Mouse (Mus musculus) testis, postnatal 14 days (tissue): ENCODE results near the gene Rad50.

ENCODE experiments used
- DNase-seq: peaks from one replicate; pipeline ENCODE4 v3.0.0; 2021; ENCODE audit warnings: low spot score

Gene Rad50

GRCm38 (mm10) chr11:53698521-53698920 lies 8.6 kb downstream of the Rad50 start:
- no peak for DNase-seq

DNA sequence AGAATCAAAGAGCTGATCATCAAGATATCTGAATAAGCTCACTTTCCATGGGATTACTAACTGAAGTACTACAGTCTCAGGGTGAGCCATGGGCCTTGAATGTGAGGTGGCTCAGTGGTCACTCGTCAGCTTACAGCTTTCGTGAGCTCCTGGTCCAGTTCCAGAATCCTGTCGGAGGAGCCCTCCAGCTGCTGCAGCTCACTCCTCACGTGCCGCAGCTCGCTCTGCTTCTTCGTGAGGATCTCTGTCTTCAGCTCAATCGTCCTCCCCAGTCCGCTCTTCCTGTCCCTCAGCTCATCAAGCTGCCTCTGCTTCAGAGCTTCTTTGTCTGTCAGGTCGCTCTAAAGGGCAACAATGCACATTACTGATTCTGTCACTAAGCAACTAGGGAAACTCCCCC lies 15.1 kb downstream of the Rad50 start:
- no peak for DNase-seq

DNA sequence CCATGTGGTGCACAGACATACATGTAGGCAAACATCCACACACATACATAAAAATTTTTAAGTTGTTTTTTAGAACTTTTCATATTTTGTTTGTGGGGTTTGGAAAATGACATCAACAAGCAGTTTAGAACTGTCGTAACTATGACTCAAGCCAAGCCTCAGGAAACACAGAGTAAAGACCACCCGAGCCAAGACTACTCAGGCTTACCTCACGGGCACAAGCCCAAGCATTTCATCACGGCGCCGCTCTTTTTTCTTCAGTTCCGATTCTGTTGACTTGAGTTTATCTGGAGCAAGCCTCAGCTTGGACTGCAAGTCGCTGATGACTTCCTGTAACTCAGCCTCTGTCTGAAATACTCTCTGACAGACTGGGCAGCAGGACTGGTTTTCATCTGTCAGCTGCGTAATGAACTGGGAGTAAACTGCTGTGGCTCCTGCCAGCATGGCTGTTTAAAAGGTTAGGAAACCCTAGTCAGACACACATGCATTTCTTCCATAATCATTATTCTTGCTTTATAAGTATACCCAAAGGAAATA lies 24.1 kb downstream of the Rad50 start:
- DNase-seq = no peak

DNA sequence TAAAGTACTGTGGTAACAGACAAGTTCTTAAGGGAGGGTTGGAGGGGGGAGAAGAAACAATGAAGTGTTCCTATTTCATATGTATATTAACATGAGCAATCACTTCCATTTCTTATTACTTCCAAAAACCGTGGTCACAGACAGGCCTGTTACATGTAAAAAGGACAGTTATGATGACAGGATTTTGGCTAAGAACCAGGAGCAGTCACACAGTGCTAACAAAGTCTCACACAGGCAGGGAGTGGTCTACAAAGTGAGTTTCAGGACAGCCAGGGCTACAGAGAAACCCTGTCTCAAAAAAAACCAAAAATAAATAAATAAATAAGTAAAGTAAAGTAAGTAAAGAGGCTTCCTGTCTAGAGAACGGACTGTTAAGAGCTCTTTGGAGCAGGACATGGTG lies 24.9 kb downstream of the Rad50 start:
- no peak for DNase-seq

- DNase-seq = no peak
Observed at GRCm38 (mm10) chr11:53681686-53682085, 25.4 kb downstream of the Rad50 start.

DNA sequence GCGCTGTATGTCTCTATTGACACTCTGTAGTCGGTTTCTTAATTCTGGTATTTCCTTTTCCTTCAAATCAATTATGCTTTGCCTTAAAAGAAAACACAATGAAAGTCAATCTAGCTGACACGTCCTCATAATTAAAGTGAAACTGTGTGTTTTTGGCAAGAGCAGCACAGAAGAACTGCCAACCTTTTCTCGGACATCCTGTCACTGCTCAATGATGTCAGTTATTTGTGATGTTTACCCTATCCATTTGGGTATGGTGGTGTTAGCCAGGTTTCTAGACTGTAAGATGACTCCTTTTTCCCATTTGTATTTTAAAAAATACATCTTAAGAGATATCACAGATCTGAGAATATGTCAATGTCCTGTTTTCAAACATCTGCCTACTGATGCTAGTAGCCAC lies 27.0 kb downstream of the Rad50 start:
- DNase-seq = no peak

DNA sequence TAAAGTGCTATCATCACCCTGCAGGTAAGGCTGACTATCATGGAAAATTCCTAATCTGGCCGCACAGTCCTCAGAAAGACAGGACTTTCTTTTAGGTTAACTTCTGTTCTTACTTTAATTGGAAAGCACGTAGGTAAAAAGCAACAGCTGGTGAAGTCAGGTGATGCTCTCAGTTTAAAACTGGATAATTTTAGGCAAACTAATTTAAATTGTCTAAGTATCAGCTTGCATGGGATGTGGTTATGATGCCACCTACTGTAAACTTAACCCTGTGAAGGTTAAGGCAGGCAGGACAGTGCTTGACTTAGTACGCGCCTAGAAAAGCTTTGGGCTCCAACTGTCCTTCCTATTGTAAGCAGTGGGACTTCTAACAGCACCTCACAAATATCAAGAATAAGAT lies 35.7 kb downstream of the Rad50 start:
- no peak for DNase-seq

DNA sequence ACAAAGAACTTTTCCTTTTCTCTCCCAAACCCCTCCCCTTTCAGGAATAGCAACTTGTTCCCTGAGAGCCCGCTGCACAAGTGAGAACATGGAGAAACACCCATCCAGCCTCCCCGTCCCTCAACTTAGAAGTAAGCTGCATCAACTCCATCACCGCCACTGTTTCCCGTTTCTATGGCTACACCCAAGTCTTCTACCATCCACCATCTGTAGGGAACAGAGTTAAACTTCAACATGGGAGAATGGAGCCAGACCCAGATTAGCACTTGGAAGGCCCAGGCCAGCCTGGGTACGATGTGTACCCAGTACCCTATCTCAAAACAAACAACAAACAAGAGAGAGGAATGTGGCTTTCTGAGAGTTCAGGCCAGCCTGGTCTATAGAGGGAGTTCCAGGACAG lies 43.0 kb downstream of the Rad50 start:
- no peak for DNase-seq

- no peak for DNase-seq
Observed at GRCm38 (mm10) chr11:53662794-53663674, 44.1 kb downstream of the Rad50 start.

GRCm38 (mm10) chr11:53657828-53658227 lies 49.3 kb downstream of the Rad50 start:
- no peak for DNase-seq

DNA sequence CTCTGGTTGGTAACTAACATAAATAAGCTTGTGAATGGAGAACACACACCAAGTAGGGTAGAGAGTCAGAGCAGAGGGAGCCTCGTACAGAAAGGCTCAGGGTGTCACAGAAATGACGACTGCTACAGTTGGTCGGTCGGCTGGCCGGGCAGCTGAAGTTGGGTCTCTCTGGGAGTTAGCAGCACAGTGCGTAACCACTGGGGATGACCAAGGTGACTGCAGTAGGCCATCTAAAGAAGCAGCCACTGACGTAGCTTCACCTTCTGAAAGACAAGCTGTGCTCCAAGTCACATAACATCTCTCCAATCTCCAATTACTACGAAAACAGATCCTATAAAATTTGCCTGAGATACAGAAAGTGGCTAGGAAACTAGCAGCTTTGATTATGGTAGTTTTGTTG lies 49.7 kb downstream of the Rad50 start:
- DNase-seq = no peak

DNA sequence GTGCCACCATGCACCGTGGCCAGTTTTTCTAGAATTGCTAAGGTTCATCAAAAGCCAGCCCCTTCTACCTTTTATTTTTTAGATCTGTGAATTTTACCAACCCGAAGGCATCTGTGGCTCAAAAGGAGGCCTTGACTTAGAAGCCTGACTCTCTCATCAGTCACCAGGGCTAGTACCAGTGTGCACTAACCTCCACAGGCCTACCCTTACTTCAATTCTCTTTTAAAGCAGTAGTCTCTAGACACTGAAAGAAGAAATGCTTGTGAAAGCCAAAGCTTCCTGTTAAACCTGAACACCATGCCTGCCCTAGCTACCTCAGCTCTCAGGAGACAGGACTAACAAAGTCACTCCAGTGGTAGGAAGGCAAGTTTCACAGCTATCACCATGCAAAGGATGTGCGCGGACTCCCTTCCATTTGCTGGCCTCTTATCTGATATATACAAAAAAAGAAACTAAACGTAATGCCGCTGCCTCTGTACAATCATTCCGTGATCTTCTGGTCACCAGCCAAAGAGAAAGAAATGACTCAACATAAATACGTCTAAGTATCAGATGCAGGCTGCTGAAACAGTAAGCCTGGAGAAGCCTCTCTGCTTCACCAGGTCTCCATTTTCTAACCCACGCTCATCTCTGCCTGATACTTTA lies 50.4 kb downstream of the Rad50 start:
- no peak for DNase-seq

DNA sequence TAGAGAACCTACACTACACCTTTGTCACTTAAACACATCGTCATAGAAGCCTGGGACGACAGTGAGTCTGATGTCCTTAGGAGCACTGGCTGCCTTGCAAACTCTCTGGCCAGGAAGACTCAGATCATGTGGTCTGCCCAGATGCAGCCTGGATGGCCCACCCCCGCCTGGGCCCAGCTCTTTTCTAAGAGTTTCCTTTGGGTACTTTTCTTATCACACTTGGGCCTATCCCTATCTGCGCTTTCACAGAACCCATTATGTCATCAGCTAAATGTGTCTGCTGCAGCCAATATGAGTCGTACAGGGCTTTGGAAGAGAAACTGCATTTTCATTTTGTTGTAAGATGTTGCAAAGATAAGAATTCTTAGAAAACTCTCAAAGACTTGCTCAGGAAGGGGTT lies 52.1 kb downstream of the Rad50 start:
- no peak for DNase-seq

GRCm38 (mm10) chr11:53652427-53652826 lies 54.7 kb downstream of the Rad50 start:
- DNase-seq = no peak

- no peak for DNase-seq
Observed at GRCm38 (mm10) chr11:53651441-53651840, 55.7 kb downstream of the Rad50 start.

DNA sequence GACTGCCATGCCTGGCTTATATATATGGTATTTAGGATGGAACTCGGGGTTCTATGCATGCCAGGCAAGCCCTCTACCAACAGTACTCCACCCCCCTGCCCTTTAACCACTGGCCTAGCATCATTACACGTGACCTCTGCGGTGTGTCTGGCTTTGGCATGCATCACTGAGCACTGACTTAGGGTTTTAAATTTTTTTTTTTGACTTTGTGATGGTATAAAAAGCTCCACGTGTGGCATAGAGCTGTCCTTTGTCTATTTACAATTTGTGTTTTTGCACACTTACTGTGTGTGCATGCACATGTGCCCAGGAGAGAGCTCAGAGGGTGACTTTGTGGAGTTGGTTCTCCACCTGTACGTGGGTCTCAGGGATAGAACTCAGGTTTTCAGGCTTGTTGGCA lies 63.1 kb downstream of the Rad50 start:
- no peak for DNase-seq

DNA sequence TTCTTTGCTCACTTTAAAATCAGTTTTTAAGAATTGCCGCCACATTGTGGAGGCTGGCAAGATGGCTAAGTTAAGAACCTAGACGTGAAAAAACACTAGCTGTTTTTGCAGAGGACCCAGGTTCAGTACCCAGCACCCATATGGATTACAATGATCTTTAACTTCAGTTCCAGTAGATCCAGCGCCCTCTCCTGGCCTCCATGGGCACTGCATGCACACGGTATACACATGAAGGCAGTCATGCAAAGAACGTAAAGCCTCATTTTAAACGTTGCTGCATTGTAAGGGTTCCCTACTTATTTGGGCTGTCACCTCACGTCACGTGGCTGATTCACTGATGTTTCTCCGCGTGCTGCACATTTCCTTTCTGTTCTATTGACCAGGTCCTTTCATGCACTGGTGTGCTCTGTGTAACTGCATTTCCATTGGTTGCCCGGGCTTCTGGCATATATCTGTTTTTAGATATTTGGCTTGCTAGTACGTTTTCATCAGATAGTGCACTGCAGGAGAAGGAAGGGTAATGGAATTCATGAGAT lies 64.3 kb downstream of the Rad50 start:
- peak; percentile 35 for DNase-seq

DNA sequence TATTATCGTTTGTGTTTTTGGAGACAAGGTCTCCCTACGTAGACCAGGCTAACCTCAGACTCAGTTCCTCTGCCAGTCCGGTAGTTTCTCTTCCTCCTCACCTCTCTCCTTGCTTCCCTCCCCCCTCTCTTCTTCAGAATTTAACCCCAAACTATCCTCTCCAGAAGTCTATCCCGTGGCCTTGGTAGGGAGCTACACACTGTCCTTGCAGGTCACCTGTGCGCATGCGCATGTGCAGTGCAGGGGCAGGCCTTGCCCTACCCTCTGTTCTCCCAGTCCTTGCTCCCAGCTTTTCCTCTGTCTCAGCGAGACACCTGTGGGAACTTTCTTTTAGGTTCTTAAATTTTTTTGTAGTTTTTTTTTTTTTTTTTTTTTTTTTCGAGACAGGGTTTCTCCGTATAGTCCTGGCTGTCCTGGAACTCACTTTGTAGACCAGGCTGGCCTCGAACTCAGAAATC lies 69.3 kb downstream of the Rad50 start:
- DNase-seq = no peak

DNA sequence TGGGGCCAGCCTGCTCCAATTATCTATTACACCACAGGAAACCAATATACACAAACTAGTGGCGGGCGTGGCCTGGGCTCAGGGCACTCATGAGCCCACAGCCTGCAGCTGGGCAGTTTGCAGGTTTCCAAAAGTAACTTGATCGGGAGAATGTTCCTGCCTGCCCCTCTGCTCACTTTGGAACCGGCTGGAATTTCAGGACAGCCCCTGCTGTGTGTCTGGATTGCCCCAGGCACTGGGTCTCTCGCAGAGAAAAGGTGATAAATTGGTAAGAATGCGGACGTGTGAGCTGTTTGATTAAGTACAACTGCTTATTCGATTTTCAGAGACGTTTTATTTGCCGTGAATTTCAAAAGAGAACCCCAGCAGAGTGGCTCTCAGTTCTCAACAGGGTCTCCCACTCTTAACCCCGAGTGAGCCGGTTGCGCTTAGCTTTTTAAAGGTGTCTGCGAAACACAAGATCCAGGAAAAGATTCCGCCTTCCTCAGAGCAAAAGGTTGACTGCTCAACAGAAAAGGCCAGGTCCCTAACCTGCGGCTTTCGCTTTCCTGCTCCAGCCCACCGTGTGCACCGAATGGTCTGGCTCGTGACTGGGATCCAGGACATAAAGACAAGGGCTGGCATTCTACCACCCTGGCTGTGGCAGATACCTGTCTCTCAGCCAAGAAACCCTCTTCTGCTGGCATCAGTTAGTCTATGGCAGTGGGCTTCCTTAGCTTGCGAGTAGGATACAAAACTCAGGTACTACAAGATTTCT lies 69.9 kb downstream of the Rad50 start:
- no peak for DNase-seq

DNA sequence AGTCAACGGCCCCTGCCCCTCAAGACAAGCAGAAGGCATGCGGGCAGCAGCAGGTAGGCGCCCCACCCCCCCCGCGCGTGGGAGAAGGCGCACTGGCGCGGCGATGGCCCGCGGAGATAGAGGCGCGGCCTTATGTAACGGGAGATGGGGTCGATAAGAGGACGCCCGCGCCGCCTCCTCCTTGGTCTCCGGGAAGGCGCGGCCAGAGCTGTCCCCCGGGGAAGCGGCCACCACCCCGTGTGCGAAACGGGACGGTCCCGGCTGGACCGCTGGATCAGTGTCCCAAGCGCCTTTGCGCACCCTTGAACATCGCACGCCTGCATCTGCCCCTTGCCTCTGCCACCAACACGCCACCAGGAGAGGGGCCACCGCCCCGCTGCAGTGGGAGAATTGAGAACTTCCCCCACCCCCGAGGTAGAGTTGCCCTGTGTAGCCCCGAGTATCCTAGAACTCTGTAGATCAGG lies 70.9 kb downstream of the Rad50 start:
- no peak for DNase-seq

DNA sequence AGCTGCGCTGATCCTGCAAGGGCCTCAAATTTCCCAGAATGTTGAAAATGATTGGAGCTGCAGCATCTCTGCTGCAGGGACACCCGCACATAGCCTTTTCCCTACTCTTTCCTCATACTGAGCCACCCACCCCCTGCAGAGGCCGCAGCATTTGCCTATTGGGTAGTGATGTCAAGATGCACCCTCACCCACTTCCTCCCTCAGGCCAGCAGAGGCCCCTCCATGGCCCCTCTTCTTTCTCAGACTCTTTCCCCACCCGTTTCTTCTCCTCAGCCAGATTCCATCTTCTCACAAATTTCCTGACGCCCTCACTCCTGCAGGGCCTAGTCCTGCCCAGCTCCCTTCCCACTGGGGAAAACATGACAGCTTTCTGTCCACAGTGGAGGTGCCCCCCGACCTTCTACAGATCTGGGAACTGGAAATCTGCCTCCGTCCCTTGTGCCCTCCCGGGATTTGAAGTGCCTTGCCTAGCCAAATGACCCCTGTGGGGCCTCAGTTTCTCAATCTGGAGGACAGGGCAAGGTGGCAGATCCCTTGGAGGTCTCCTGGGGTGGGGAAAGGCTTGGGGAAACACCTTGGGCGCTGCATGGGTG lies 71.4 kb downstream of the Rad50 start:
- no peak for DNase-seq

GRCm38 (mm10) chr11:53634556-53634955 lies 72.6 kb downstream of the Rad50 start, which contains the start of gene Il13:
Il13 (minus strand) TSS chr11:53634702.
- no peak for DNase-seq
